Mouse (Mus musculus): ENCODE results near the gene Adamts12. TPM values are rescaled to one million over a fixed set of nuclear protein-coding genes. Genes with fewer than 3 reads are reported as not detected.

Adamts12 gene
- 1.9 and 2.2 TPM in 2 replicates for polyA plus RNA-seq (2015; fragmentation: Nextera tagmentation; extraction: Ambion mirVana)

DNA sequence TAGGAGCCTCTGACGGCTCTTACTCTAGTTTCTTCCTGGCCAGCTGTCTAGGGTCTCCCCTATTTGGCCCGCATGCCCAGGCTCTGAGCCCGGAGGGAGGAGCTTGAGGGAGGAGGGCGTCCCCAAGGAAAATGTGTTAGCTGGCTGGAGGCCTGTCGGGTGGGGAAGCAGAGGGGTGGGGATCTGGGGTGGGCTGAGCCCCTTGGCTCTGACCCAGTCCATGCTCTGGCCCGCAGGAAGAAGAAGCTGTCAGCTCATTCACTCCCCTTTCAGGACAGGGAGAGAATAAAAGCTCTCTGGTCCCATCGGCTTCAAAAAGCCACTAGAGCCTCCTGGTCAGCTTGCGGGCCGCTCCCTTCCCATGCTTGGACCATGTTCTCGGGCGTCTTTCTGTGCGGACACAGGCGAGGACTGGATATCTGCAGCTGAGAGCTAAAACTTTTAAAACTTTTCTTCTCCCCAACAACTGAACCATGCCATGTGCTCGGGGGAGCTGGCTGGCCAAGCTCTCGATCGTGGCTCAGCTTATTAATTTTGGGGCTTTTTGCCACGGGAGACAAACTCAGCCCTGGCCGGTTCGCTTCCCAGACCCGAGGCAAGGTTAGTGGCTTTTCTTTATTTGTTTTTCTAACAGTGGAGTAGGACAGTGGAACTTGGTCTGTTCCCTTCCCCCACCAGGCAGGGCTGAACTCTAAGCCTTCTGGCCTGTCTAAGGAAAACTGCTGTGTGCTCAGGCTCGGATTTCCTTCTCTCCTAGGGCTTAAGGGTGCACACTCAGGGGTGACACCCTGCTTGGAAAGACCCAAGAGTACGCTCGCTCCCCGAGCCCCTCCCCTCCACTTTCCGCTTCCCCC lies at the start of gene Adamts12:
Adamts12 (plus strand) TSS at position 233 of the 854 bp plus-strand sequence.
- Histone ChIP-seq H3K4me1 (ENCODE audit: insufficient read depth, low read depth, low read length) (no peaks in the 10 kb centered on the region; the same call in 1 of the 2 replicates), H3K4me2 (replicated peaks; ENCODE audit: low read depth, low read length) (peak within 1 kb of the TSS; percentile 65), H3K9ac (replicated peaks; ENCODE audit: low read depth) (peak within 1 kb of the TSS; percentile 45), H3K36me3 (ENCODE audit: insufficient read depth, low read length) (no peaks in the 10 kb centered on the region), H3K4me3 (ENCODE audit: low read depth, low read length) (peak within 1 kb of the TSS; percentile 38), H3K27ac (ENCODE audit: low read length) (peak within 1 kb of the TSS; percentile 66), H3K9me3 (ENCODE audit: low read length) (no peaks in the 10 kb centered on the region), H3K27me3 (replicated peaks; ENCODE audit: insufficient read depth, low read length) (no peaks in the 10 kb centered on the region)
- DNase-seq (ENCODE audit: low spot score) = peak; percentile 82
- under 1% methylated on average over 24 of the region's 25 CpGs for WGBS
- ATAC-seq = peak; percentile 92
- TF ChIP-seq CTCF (IDR thresholded peaks at IDR 0.05) = 0 out of 2 replicates have a peak, but pooled peaks have one; percentile 10
- no peak for TF ChIP-seq EP300 (IDR thresholded peaks at IDR 0.05)

DNA sequence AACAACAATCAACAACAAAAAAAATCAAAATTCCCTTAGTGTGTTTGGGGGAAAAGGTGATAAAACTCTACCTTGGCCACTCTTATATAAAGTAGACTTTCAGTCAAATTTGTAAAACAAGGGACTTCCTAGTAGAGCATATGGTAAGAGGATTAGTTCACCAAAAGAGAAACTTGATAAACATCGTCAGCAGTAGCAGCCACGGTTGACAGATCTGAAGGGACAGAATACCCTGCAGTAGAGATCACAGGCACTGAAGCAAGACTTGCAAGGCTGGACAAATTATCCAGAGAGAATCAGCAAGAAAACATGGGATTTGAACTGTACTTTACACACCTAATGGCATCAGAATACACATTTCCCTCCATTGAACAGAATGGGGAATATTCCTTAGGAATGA lies 49.7 kb upstream of the Adamts12 start:
- H3K4me3 ChIP-seq (ENCODE audit: low read depth, low read length) = no peak overlapping the region
- no peak for ATAC-seq
- 58% methylated on average over 2 of the region's 2 CpGs for WGBS
- no peaks in the 10 kb centered on the region for H3K9me3 ChIP-seq (ENCODE audit: low read length)
- H3K4me2 ChIP-seq (replicated peaks; ENCODE audit: low read depth, low read length) = no peak overlapping the region
- no peak overlapping the region for H3K27ac ChIP-seq (ENCODE audit: low read length)
- no peak overlapping the region for H3K9ac ChIP-seq (replicated peaks; ENCODE audit: low read depth)
- H3K27me3 ChIP-seq (replicated peaks; ENCODE audit: insufficient read depth, low read length) = no peaks in the 10 kb centered on the region
- no peaks in the 10 kb centered on the region for H3K36me3 ChIP-seq (ENCODE audit: insufficient read depth, low read length)
- H3K4me1 ChIP-seq (ENCODE audit: insufficient read depth, low read depth, low read length) = no peaks in the 10 kb centered on the region
- DNase-seq (ENCODE audit: low spot score) = no peak
- no peak for TF ChIP-seq CTCF (IDR thresholded peaks at IDR 0.05)
- no peak for TF ChIP-seq EP300 (IDR thresholded peaks at IDR 0.05)

DNA sequence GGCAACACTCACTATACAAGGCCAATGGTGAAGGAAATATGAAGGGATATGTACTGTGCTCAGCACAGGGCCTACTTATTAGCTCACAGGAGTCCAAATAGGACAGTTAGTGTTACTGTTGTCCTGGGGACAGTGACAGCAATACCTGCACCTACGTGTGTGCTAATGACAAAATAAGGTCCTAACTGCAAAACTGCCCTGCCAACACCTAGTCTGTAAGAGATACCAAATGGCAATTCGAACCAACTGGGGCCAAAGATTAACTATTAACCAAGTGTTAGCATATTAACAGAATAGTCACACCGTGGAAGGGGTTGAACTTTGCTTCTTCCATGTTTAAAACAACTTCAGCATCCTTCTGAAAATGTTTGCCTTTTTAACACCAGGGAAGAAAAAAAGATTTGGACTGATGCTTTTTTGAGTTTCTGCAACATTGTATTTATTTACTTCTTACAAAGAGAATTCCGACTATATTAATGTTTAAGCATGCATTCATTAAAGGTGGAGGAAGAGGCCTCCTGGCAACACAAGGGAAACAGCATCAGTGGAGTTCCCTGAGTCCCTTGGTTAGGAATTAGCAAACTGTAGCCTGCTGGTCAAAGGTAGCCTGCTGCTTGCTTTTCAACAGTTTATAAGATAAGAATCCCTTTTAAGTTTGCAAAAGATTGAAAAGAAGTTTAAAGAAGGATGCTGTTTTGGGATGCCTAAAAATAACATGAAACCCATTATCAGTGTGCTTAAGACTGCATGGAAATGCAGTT lies 37.6 kb upstream of the Adamts12 start:
- no peaks in the 10 kb centered on the region for H3K27me3 ChIP-seq (replicated peaks; ENCODE audit: insufficient read depth, low read length)
- no peak for DNase-seq (ENCODE audit: low spot score)
- no peak for TF ChIP-seq EP300 (IDR thresholded peaks at IDR 0.05)
- no peak for TF ChIP-seq CTCF (IDR thresholded peaks at IDR 0.05)
- H3K4me3 ChIP-seq (ENCODE audit: low read depth, low read length) = no peak overlapping the region
- no peak overlapping the region for H3K4me2 ChIP-seq (replicated peaks; ENCODE audit: low read depth, low read length)
- no peaks in the 10 kb centered on the region for H3K36me3 ChIP-seq (ENCODE audit: insufficient read depth, low read length)
- H3K27ac ChIP-seq (ENCODE audit: low read length) = no peak overlapping the region
- WGBS = 48% methylated on average over 4 of the region's 4 CpGs
- no peak for ATAC-seq
- H3K9ac ChIP-seq (replicated peaks; ENCODE audit: low read depth) = no peak overlapping the region
- no peaks in the 10 kb centered on the region for H3K4me1 ChIP-seq (ENCODE audit: insufficient read depth, low read depth, low read length)
- H3K9me3 ChIP-seq (ENCODE audit: low read length) = no peaks in the 10 kb centered on the region

DNA sequence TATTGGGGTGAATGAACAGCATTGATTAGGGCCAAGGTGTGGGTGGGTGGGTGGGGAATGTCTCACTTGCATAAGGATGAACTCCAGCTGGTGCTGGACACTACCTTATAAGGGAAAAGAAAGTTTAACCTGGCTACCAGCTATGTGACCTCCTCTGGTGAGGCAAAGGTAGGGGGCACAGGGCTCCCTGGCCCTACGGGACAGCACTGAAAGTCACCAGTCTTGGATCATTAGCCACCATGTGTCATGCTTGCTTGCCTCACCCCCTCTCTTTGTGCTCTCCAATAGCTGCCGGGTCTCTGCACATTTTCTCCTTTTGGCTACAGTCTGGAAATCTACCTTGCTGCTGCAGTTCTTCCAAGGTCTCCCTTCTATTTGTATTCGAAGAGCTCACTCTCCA lies 34.4 kb upstream of the Adamts12 start:
- ATAC-seq = no peak
- H3K4me2 ChIP-seq (replicated peaks; ENCODE audit: low read depth, low read length) = no peak overlapping the region
- no peak for DNase-seq (ENCODE audit: low spot score)

DNA sequence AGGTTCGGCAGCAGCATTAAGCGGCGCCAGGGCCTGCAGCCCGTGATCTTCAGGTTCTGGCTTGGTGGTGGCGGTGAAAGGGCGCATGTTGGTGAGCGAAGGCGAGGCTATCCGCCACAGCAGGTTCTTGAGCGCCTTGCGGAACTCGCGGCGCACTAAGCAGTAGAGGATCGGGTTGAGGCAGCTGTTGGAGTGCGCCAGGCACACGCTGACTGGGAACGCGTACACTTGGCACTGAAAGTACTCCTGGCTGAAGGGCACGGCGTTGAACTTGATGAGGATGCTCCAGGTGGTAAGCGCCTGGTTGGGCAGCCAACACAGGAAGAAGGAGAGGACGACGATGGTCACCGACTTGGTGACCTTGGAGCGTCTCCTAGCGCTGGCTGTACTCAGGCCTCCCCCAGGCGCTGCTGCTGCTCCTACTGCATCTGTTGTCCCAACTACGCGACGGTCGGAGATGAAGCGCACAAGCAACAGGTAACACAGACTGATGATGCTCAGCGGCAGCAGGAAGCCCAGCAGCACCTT lies 28.6 kb upstream of the Adamts12 start:
- ATAC-seq (no peak), DNase-seq (ENCODE audit: low spot score) (no peak)
- Histone ChIP-seq H3K4me2 (replicated peaks; ENCODE audit: low read depth, low read length) (peak overlapping the region; percentile 49; the same call in 1 of the 2 replicates), H3K27me3 (replicated peaks; ENCODE audit: insufficient read depth, low read length) (peaks cover 40% of the 10 kb centered on the region), H3K4me1 (ENCODE audit: insufficient read depth, low read depth, low read length) (no peaks in the 10 kb centered on the region), H3K9ac (replicated peaks; ENCODE audit: low read depth) (no peak overlapping the region), H3K27ac (ENCODE audit: low read length) (no peak overlapping the region), H3K36me3 (ENCODE audit: insufficient read depth, low read length) (no peaks in the 10 kb centered on the region), H3K4me3 (ENCODE audit: low read depth, low read length) (peak overlapping the region; percentile 38), H3K9me3 (ENCODE audit: low read length) (no peaks in the 10 kb centered on the region)
- 3% methylated on average over 34 of the region's 34 CpGs for WGBS
- no peak for TF ChIP-seq CTCF (IDR thresholded peaks at IDR 0.05)
- no peak for TF ChIP-seq EP300 (IDR thresholded peaks at IDR 0.05)

More for the DNA sequence above, 34.4 kb upstream of the Adamts12 start:
- H3K4me3 ChIP-seq (ENCODE audit: low read depth, low read length) = no peak overlapping the region
- peaks cover 8% of the 10 kb centered on the region; the same call in 1 of the 2 replicates for H3K27me3 ChIP-seq (replicated peaks; ENCODE audit: insufficient read depth, low read length)
- WGBS = 72% methylated on average over 3 of the region's 3 CpGs
- no peaks in the 10 kb centered on the region for H3K36me3 ChIP-seq (ENCODE audit: insufficient read depth, low read length)
- TF ChIP-seq CTCF (IDR thresholded peaks at IDR 0.05) = no peak
- no peak for TF ChIP-seq EP300 (IDR thresholded peaks at IDR 0.05)
- H3K27ac ChIP-seq (ENCODE audit: low read length) = no peak overlapping the region
- no peak overlapping the region for H3K9ac ChIP-seq (replicated peaks; ENCODE audit: low read depth)
- H3K4me1 ChIP-seq (ENCODE audit: insufficient read depth, low read depth, low read length) = no peaks in the 10 kb centered on the region
- H3K9me3 ChIP-seq (ENCODE audit: low read length) = no peaks in the 10 kb centered on the region

All from lung, postnatal 0 days (tissue).